Mouse (Mus musculus) testis, adult 2 months (tissue): ENCODE data around the gene Kcnt2. TPM values are rescaled to one million over a fixed set of nuclear protein-coding genes. Genes with fewer than 3 reads are reported as not detected.

Source experiments
- H3K27ac ChIP-seq: fragments of 200-500 bp; 2 replicates; pipeline ENCODE4 v1.5.1; 2012; ENCODE audit warnings: low read depth, low read length; ENCODE audit not compliant: control insufficient read depth, insufficient read depth
- H3K27me3 ChIP-seq: fragments of 200-500 bp; 2 replicates; pipeline ENCODE4 v1.6.1; 2012; ENCODE audit warnings: mild to moderate bottlenecking, low read length, moderate library complexity; ENCODE audit not compliant: control insufficient read depth, insufficient read depth
- H3K36me3 ChIP-seq: fragments of 200-500 bp; 2 replicates; pipeline ENCODE4 v1.6.1; 2012; ENCODE audit warnings: mild to moderate bottlenecking, low read length; ENCODE audit not compliant: control insufficient read depth, insufficient read depth
- H3K4me1 ChIP-seq: fragments of 200-500 bp; 2 replicates; pipeline ENCODE4 v1.6.1; 2012; ENCODE audit warnings: low read length; ENCODE audit not compliant: control insufficient read depth, insufficient read depth
- H3K4me3 ChIP-seq: fragments of 200-500 bp; 2 replicates; pipeline ENCODE4 v1.5.1; 2012; ENCODE audit warnings: low read depth, mild to moderate bottlenecking, low read length, moderate library complexity, mixed read lengths; ENCODE audit not compliant: control insufficient read depth
- CTCF ChIP-seq: fragments of 200-500 bp; IDR thresholded peaks from 2 replicates; pipeline ENCODE4 v1.5.1; 2012; ENCODE audit warnings: low read depth, mild to moderate bottlenecking, inconsistent platforms, low read length, moderate library complexity; ENCODE audit not compliant: control insufficient read depth, insufficient read depth, insufficient replicate concordance
- POLR2A ChIP-seq: fragments of 200-500 bp; IDR thresholded peaks from 2 replicates; pipeline ENCODE4 v1.6.1; 2012; ENCODE audit warnings: low read depth, mild to moderate bottlenecking, inconsistent platforms, low read length, moderate library complexity; ENCODE audit not compliant: control insufficient read depth
- polyA plus RNA-seq: library from polyadenylated mRNA; depleted of rRNA; stranded (reverse); fragments of >200 nt; gene quantifications from 2 replicates; pipeline ENCODE4 v1.2.3, GENCODE M21; 2012; rRNA removed

Kcnt2 gene
- polyA plus RNA-seq, 1 experiment = 0.06 TPM

DNA sequence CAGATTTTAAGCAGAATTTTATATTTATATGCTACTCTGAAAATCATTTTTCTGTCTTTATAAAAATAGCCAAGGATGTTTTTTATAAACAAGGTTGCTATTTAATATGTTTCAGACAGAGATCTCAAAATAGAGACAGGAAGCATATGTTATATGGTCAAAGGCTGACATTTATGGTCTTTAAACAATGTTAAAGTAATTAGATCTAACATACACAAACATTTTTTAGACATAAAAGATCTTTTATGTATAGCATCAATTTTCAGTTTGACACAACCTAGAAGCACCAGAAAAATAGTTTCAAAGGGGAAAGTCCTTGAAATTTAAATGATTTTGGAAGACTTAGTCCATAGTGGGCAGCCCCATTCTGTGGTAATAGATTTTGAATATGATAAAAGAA, 379.0 kb downstream of the Kcnt2 start:
- Histone ChIP-seq H3K4me1 (no peaks in the 10 kb centered on the region), H3K27ac (no peak overlapping the region), H3K36me3 (no peaks in the 10 kb centered on the region), H3K4me3 (no peak overlapping the region), H3K27me3 (no peaks in the 10 kb centered on the region)
- TF ChIP-seq CTCF (no peak), POLR2A (no peak)

DNA sequence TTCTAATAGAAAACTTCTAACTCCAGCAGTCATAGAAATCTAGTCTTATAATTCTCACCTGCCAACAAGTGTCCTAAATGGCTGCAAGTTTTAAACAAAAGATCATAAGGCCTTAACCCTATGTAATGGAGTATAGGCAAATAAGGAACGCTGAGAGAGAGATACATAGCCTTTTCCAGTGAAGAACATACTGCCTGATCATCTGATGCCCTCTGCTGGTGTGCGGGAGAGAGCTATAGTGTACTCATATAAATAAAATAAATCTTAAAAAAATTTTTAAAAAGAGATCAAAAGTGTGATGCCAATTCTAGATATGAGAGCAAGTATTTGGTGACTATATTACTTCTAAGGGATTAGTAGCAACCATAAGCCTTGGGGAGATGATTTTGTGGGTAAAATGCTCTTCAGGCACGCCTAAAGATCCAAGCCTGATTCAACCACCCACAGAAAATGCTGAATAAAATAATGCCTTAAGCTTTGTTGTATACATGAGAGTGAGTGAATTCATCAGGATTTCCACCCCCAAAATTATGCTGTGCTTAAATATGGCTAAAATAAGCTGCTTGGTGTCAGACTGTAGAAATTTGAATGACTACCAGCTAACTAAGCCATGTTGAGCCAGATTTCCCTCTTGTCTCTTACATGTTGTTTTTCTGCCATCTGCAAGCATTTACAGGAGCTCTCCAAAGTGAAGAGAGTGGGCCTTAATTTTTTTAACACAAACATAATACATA, 413.8 kb downstream of the Kcnt2 start:
- Histone ChIP-seq H3K27me3 (no peaks in the 10 kb centered on the region), H3K4me1 (no peaks in the 10 kb centered on the region), H3K27ac (no peak overlapping the region), H3K36me3 (no peaks in the 10 kb centered on the region), H3K4me3 (no peak overlapping the region)
- TF ChIP-seq POLR2A = no peak
- no peak for TF ChIP-seq CTCF

DNA sequence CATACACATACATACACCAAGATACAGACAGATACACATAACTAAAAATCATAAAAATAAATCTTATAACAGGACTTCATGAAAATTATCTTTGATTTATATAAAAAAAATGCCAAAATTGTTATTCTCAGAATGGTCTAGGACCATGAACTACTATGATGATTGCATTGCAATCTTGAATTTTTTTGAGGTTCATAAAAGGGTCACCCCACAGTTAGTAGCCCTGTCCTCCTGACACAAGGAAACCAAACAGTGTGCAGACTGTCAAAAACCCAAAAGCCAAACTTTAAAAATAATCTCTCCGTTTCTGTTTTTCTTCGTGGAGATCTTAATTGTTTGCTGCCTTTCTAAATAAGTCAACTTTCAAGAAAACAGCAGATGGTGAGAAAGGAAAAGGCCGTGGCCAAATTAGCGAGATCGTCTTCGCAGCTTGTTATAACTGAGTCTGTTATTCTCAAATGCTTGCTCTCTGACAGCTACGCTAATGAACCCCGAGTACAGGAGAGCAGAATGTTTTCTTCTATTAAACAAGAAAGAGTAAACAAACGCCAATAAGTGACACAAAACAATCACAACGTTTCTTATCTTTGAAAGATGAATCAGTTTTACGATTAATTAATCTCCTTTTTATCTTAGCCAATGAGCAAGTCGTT, 414.9 kb downstream of the Kcnt2 start:
- no peak overlapping the region for H3K27ac ChIP-seq
- TF ChIP-seq CTCF = no peak
- no peak for TF ChIP-seq POLR2A
- no peak overlapping the region for H3K4me3 ChIP-seq
- H3K27me3 ChIP-seq = no peaks in the 10 kb centered on the region
- H3K36me3 ChIP-seq = no peaks in the 10 kb centered on the region
- no peaks in the 10 kb centered on the region for H3K4me1 ChIP-seq

DNA sequence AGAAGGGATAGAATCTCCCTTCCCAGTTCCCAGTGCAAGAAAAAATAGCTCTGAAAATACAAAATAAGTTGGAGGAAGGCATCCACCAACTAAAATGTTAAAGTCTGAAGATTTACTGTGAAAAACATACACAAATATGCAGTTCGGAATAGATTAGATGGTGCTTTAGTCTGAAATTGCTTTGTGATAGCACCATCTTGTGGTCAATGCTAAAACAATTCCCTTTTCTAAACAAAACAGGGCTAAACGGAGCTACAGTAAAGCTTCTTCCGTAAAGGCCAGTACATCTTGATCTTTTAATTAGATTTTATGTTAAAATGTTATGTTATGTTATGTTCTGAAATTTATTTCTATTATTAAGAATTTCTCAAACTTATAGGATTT, 415.4 kb downstream of the Kcnt2 start:
- no peaks in the 10 kb centered on the region for H3K27me3 ChIP-seq
- TF ChIP-seq POLR2A (no peak), CTCF (no peak)
- H3K4me3 ChIP-seq = no peak overlapping the region
- H3K4me1 ChIP-seq = no peaks in the 10 kb centered on the region
- no peak overlapping the region for H3K27ac ChIP-seq
- H3K36me3 ChIP-seq = no peaks in the 10 kb centered on the region

Other genes starting within 250 kb of the Kcnt2 start
- 0.95 and 1.8 TPM in 2 replicates for gene Cfh, start 62.4 kb upstream of the Kcnt2 start, polyA plus RNA-seq